Mouse (Mus musculus): ENCODE results near the gene Cep112. TPM values are rescaled to one million over a fixed set of nuclear protein-coding genes. Genes with fewer than 3 reads are reported as not detected.
A peak's percentile ranks its signal among the peaks of the same experiment; 100 is the strongest.

The Cep112 gene
- total RNA-seq, 1 experiment: 0.85 TPM

DNA sequence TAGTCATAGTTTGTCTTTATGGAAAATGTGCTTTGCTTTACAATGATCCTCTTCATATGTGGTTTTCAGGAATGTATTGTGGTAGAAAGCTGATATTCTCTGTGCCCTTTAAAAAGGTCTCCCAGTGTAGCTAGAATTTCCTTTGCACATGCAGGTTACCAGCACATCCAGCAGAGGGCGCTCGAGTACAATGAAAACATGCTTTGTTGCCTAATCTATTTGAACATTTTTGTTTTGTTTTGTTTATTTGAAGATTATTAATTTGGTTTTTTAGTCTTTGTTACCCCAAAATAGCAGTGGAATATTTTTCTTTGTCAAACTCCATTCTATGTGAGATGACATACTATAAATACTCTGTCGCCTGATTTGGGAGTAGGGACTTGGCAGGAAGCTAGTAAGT is 24.8 kb downstream of the Cep112 start:
- Histone ChIP-seq H3K36me3 (ENCODE audit: control insufficient read depth, insufficient read depth, low read length, poor library complexity, severe bottlenecking) (no peaks in the 10 kb centered on the region), H3K27ac (ENCODE audit: insufficient read depth, low read depth, low read length, poor library complexity, severe bottlenecking) (no peak overlapping the region), H3K4me3 (ENCODE audit: insufficient read depth in 1 of 2, low read depth in 1 of 2, low read length in 2 of 2, poor library complexity in 1 of 2, severe bottlenecking in 1 of 2) (no peak overlapping the region), H3K9me3 (ENCODE audit: control insufficient read depth, insufficient read depth, low read depth, low read length) (no peaks in the 10 kb centered on the region), H3K9ac (ENCODE audit: insufficient read depth, low read depth, low read length, poor library complexity, severe bottlenecking) (no peak overlapping the region), H3K4me1 (ENCODE audit: control insufficient read depth in 2 of 2, insufficient read depth in 2 of 2, low read length in 2 of 2, poor library complexity in 1 of 2) (no peaks in the 10 kb centered on the region)
- no peak for TF ChIP-seq HCFC1 (IDR thresholded peaks at IDR 0.05; ENCODE audit: borderline replicate concordance, insufficient read depth, low read length)
- TF ChIP-seq ZC3H11A (IDR thresholded peaks at IDR 0.05; ENCODE audit: borderline replicate concordance, low read depth, low read length): peak; percentile 83; the same call in 1 of the 2 replicates
- peak; percentile 49 for DNase-seq (ENCODE audit: low read depth, low spot score)
- in situ Hi-C loops (cut with MboI; ENCODE audit: low sequenced_read_pairs in 2 of 2, unreplicated experiment in 2 of 2): loop anchor here (10.0 to 25.0 kb wide), 2 partner anchors 737 to 745 kb away; no protein-coding TSS in a partner anchor

DNA sequence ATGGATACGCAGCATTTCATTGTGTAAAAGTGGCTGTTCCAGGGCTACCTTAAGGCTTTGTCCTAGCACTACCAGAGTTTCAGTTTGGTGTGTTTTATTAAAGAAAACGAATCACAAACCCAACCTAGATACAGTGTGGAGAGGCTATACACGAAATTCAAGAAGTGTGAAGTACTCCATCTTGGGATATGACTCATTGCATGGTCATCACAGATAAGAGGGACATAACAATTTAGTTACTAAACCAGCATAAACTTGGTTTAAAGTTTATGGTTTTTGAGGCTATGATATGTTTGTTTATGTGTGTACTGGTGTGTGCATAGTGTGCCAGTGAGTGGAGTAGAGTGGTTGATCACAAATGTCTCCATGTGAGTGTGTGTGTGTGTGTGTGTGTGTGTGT is 34.6 kb downstream of the Cep112 start:
- no peaks in the 10 kb centered on the region for H3K4me1 ChIP-seq (ENCODE audit: control insufficient read depth in 2 of 2, insufficient read depth in 2 of 2, low read length in 2 of 2, poor library complexity in 1 of 2)
- no peak for DNase-seq (ENCODE audit: low read depth, low spot score)
- in situ Hi-C loops (cut with MboI; ENCODE audit: low sequenced_read_pairs in 2 of 2, unreplicated experiment in 2 of 2): loop anchor here (10.0 to 25.0 kb wide), 2 partner anchors 728 to 735 kb away; no protein-coding TSS in a partner anchor
- H3K27ac ChIP-seq (ENCODE audit: insufficient read depth, low read depth, low read length, poor library complexity, severe bottlenecking): no peak overlapping the region
- no peak overlapping the region for H3K4me3 ChIP-seq (ENCODE audit: insufficient read depth in 1 of 2, low read depth in 1 of 2, low read length in 2 of 2, poor library complexity in 1 of 2, severe bottlenecking in 1 of 2)
- no peak overlapping the region for H3K9ac ChIP-seq (ENCODE audit: insufficient read depth, low read depth, low read length, poor library complexity, severe bottlenecking)
- no peaks in the 10 kb centered on the region for H3K36me3 ChIP-seq (ENCODE audit: control insufficient read depth, insufficient read depth, low read length, poor library complexity, severe bottlenecking)
- no peaks in the 10 kb centered on the region; the same call in 1 of the 2 replicates for H3K9me3 ChIP-seq (ENCODE audit: control insufficient read depth, insufficient read depth, low read depth, low read length)
- TF ChIP-seq MAFK (IDR thresholded peaks at IDR 0.05; ENCODE audit: insufficient read depth, low read depth, low read length) (no peak), ZC3H11A (IDR thresholded peaks at IDR 0.05; ENCODE audit: borderline replicate concordance, low read depth, low read length) (no peak), ZNF384 (IDR thresholded peaks at IDR 0.05; ENCODE audit: low read depth, low read length) (no peak), CHD2 (IDR thresholded peaks at IDR 0.05; ENCODE audit: low read depth, low read length) (no peak), HCFC1 (IDR thresholded peaks at IDR 0.05; ENCODE audit: borderline replicate concordance, insufficient read depth, low read length) (no peak)

DNA sequence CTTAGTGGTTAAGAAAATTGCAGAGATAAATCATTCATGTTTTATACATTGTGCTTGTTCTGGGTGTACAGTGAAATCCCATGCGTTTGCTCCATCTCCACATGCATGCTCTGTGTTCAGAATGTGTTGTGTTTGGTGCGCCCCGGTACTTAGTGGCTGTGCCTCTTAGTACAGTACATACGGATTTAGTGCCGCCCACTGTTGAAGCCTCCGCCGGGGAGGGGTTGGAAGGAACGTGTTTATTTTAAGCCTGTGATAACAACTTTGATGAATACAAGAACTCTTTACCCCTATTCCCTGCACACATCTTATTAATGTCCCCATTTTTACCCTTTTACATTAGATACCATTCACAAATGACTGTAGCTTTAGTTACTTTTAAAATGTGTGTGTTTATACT is 39.1 kb downstream of the Cep112 start:
- DNase-seq (ENCODE audit: low read depth, low spot score): no peak
- in situ Hi-C loops (cut with MboI; ENCODE audit: low sequenced_read_pairs in 2 of 2, unreplicated experiment in 2 of 2): loop anchor here in 1 of 2 experiments (25.0 kb wide), 1 partner anchor 723 kb away; no protein-coding TSS in a partner anchor
- Histone ChIP-seq H3K36me3 (ENCODE audit: control insufficient read depth, insufficient read depth, low read length, poor library complexity, severe bottlenecking) (no peaks in the 10 kb centered on the region), H3K4me3 (ENCODE audit: insufficient read depth in 1 of 2, low read depth in 1 of 2, low read length in 2 of 2, poor library complexity in 1 of 2, severe bottlenecking in 1 of 2) (no peak overlapping the region), H3K9ac (ENCODE audit: insufficient read depth, low read depth, low read length, poor library complexity, severe bottlenecking) (no peak overlapping the region), H3K9me3 (ENCODE audit: control insufficient read depth, insufficient read depth, low read depth, low read length) (no peaks in the 10 kb centered on the region; the same call in 1 of the 2 replicates), H3K4me1 (ENCODE audit: control insufficient read depth in 2 of 2, insufficient read depth in 2 of 2, low read length in 2 of 2, poor library complexity in 1 of 2) (no peaks in the 10 kb centered on the region), H3K27ac (ENCODE audit: insufficient read depth, low read depth, low read length, poor library complexity, severe bottlenecking) (no peak overlapping the region)
- TF ChIP-seq ZC3H11A (IDR thresholded peaks at IDR 0.05; ENCODE audit: borderline replicate concordance, low read depth, low read length) (no peak), ZNF384 (IDR thresholded peaks at IDR 0.05; ENCODE audit: low read depth, low read length) (no peak), CHD2 (IDR thresholded peaks at IDR 0.05; ENCODE audit: low read depth, low read length) (no peak), MAFK (IDR thresholded peaks at IDR 0.05; ENCODE audit: insufficient read depth, low read depth, low read length) (no peak), HCFC1 (IDR thresholded peaks at IDR 0.05; ENCODE audit: borderline replicate concordance, insufficient read depth, low read length) (no peak)

DNA sequence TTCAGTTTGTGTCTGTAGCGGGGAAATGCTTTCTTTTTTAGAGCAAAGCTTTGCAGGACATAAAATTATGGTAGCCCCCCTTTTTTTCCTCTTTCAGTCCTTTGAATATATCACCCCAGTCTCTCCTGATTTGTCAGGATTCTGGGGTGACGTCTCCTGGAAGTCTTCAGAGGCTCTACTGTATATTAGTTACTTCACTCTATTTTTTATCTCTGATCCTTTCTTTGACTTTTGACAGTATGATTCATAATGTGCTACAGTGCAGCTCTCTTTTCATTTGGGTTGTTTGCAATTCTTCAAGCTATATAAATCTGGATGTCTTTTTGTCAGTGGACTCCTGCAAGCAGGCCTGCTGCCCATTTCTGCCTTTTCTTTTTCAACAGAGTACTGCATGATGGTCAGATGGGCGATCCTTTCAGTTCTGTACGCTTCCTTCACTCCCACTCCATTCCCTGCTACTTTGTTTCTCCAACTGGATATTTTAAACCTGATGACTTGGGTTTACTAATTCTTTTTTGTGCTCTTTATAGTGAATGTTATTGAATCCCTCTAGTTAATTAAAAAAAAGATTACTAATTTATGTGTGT is 39.8 kb downstream of the Cep112 start:
- in situ Hi-C loops (cut with MboI; ENCODE audit: low sequenced_read_pairs in 2 of 2, unreplicated experiment in 2 of 2): loop anchor here in 1 of 2 experiments (25.0 kb wide), 1 partner anchor 722 kb away; no protein-coding TSS in a partner anchor
- H3K4me3 ChIP-seq (ENCODE audit: insufficient read depth in 1 of 2, low read depth in 1 of 2, low read length in 2 of 2, poor library complexity in 1 of 2, severe bottlenecking in 1 of 2): no peak overlapping the region
- no peaks in the 10 kb centered on the region for H3K36me3 ChIP-seq (ENCODE audit: control insufficient read depth, insufficient read depth, low read length, poor library complexity, severe bottlenecking)
- H3K4me1 ChIP-seq (ENCODE audit: control insufficient read depth in 2 of 2, insufficient read depth in 2 of 2, low read length in 2 of 2, poor library complexity in 1 of 2): no peaks in the 10 kb centered on the region
- TF ChIP-seq MAFK (IDR thresholded peaks at IDR 0.05; ENCODE audit: insufficient read depth, low read depth, low read length): no peak
- no peak for TF ChIP-seq CHD2 (IDR thresholded peaks at IDR 0.05; ENCODE audit: low read depth, low read length)
- no peak for TF ChIP-seq HCFC1 (IDR thresholded peaks at IDR 0.05; ENCODE audit: borderline replicate concordance, insufficient read depth, low read length)
- no peak for TF ChIP-seq ZC3H11A (IDR thresholded peaks at IDR 0.05; ENCODE audit: borderline replicate concordance, low read depth, low read length)
- TF ChIP-seq ZNF384 (IDR thresholded peaks at IDR 0.05; ENCODE audit: low read depth, low read length): no peak
- H3K27ac ChIP-seq (ENCODE audit: insufficient read depth, low read depth, low read length, poor library complexity, severe bottlenecking): no peak overlapping the region
- H3K9me3 ChIP-seq (ENCODE audit: control insufficient read depth, insufficient read depth, low read depth, low read length): no peaks in the 10 kb centered on the region; the same call in 1 of the 2 replicates
- no peak overlapping the region for H3K9ac ChIP-seq (ENCODE audit: insufficient read depth, low read depth, low read length, poor library complexity, severe bottlenecking)
- DNase-seq (ENCODE audit: low read depth, low spot score): no peak

Data from ES-E14 (cell line).